Mouse (Mus musculus) MN1 (cell line): ENCODE data around the gene Olfr322.
A peak's percentile ranks its signal among the peaks of the same experiment; 100 is the strongest.
"Not testable (repeated sequence)": the region's sequence is repeated elsewhere in the genome, so short reads cannot be mapped to it uniquely, and the experiment has no call there.

Experiments
- DNase-seq: peaks from one replicate; pipeline ENCODE4 v3.0.0-alpha.2; 2016; ENCODE audit warnings: low spot score

The Olfr322 gene

DNA sequence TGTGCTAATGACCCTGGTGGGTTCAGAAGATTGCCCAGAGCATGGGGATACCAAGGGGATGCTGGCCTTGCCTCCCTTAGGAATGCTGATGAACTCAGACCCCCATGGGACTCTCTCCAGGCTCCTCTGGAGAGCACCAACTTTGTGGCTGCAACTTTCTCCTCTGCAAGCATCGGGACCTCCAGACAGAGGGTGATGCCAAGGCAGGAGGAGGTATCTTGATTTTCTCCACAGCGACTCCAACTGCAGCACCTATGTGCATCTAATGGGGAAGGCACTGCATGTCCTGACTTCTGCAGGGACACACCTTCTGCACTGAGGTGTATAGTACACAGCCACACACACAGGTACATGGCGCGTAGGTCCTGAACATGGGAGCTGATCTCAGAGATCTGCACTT, at the start of gene Olfr322:
Gene Olfr322 (plus strand): TSS at position 187 of the 400 bp plus-strand sequence.
- DNase-seq, result no peak

DNA sequence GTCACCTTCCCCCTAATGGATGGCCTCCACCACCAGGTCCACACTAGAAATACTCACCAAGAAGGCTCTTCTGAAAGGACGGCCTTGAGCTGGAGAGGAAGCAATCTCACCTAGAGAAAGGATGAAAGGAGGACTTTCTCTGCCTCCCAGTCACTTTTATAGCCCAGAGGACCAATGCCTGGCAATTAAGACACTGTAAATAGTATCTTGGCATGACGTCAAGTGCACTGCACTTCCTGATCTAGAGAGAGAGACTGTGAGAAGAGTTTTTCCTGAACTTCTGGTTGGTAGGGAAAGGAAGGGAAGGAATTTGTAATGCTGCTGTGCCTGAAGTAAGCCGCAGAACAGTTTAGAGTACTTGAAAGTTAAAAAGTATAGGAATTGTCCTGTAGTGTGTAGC, 45.2 kb upstream of the Olfr322 start:
- DNase-seq, result no peak

DNA sequence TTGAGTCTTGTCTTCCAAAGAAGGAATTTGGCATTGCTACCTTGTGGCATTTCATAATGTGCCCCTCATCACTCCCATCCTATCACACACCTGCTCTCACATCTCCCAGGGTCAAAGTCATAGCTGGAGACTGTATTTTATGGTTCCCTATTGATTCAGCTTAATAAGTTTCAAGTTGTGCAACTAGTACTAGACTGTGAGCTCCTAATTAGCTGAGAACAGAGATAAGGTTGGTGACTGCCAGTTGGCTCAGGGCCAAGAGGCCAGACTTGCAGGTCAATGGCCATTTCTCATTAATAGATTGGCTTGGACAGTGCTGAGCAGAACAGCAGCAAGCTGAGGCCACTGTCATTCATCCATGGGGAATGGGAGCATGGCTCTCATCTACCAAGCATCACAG, 44.1 kb upstream of the Olfr322 start:
- no peak for DNase-seq

DNA sequence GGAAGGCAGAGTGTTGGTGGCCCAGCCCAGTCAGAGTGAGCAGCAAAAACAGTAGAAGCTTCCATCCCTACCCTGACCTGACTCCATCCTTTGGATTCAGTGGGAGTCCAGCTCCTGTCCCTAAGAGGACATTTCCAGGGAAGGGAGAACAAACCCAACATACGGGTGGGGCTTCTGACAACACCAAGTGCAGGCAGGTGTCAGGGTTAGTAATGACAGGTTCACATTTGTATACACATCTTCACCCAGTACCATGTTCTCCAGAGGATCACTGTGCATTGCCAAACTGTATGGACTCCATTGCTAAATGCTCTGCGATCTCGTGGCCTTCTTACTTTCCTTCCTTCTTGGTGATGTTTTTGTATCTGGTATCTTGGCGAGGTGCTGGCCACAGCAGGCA, 42.6 kb upstream of the Olfr322 start, which contains the start of gene 2210407C18Rik:
Gene 2210407C18Rik (minus strand): TSS at position 101 of the 400 bp plus-strand sequence.
- no peak for DNase-seq

DNA sequence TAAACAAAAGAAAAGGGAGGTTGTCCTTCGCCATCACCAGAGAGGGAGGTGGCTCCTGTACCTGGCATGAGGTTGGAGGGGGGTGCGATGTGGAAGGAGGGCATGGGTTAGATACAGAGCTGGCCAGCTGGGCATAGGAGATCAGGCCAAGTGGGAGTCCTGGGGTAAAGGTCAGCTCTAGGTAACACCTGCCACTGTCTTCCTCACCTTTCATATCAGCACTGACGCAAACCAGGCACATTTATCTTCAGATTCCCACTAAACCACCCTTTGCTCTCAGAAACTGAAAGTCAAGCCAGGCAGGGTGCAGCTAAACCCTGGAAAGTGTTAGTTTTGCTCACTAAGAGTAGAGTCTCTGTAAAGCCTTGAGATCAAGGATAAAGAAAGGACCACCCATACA, 40.2 kb upstream of the Olfr322 start:
- no peak for DNase-seq

DNA sequence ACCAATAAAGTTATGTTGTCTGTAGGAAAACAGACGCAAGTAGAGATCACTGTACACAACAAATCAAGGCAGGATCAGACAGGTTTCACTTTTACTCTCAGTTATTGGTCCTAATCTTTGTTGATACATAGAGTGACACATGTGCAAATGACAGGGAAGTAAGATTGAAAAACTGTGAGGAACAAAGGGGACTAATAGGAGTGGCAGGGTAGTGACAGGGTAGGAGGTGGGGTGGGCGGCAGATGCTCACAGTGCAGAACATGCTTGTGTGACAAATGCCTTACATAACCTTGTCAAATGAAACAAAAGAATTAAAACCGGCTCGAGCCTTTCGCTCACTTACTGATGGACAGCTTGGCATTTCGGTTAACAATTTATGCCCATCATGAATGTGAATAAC, 39.8 kb upstream of the Olfr322 start:
- DNase-seq, result no peak

DNA sequence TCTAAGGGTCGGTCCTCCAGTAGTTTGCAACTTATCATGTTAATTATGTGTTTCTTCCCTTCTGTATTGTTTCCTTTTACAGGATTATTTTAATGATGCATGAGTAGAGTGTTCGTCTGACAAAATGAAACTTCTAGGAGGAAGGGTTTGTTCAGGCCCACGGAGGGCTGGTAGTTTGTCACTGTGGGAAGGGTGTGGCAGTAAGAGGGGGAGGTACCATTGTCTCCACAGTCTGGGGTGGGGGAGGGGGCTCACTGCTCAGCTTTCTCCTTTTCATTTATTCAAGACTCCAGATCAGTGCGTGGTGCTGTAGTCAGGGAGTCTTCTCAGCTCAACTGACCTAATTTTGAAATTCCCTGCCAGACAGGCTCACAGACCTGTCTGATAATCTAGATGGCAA, 32.4 kb upstream of the Olfr322 start:
- no peak for DNase-seq

DNA sequence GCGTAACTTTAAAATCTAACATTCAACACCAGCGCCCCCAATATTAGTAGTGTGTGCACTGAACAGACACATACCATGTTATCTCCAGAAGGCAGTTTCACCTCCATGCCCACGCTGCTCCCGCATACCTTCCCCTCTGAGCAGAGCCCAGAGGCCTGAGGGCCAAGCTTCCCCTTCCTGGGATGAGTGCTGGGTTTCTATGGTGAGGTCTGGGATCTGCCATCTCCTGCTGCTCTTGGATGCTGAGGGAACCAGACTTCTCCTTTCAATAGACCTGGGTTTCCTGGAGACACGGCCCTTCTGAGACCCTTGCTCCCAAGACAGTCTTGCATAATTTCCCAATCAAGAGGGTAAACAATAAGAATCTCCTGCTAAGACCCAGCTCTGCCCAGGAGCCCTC, 28.2 kb upstream of the Olfr322 start, which contains the start of gene Olfr323:
Gene Olfr323 (minus strand): TSS at position 101 of the 400 bp plus-strand sequence.
- no peak for DNase-seq

DNA sequence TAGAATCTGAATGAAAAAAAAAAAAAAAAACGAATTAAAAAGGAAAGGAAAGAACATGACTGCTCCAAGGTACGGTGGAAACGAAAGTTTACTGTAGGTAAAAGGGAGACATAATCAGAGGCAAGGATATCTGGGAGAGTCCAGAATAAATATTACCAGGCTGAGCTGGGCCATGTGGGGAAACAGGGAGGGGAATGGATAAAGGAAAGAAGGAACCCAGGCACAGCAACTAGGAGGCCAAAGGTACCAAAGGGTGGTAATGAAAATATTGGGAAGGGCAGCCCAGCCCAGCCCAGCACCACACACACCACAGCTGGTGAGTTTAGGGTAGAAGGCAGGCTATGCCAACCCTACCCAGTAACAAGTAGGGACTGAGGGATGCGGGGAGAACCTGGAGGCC, 23.7 kb upstream of the Olfr322 start:
- DNase-seq, result no peak

DNA sequence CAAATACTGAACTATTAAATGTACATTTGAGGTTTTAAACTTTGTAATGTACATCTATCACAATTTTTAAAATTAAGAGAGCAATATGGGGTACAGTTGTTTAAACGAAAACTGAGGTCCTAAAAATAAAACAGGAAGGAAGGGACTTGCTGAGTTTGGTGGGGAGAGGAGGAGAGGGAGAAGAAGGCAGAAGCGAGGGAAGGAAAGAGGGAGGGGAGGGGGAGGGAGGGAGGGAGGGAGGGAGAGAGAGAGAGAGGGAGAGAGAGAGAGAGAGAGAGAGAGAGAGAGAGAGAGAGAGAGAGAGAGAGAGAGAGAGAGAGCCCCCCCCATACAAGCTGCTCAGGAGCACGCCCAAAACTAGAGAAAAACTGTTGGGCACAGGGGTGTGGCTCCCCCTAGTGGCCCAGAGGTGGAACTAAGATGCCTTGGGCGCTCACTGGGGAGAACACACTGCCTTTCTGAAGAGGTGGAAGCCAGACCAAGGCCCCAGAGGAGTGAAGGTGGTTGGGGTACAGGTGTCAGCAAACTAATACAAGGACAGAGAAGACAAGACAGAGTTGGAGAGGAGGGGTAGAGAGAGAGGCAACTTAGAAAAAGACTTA, 22.1 kb upstream of the Olfr322 start:
- peak; percentile 32 for DNase-seq

DNA sequence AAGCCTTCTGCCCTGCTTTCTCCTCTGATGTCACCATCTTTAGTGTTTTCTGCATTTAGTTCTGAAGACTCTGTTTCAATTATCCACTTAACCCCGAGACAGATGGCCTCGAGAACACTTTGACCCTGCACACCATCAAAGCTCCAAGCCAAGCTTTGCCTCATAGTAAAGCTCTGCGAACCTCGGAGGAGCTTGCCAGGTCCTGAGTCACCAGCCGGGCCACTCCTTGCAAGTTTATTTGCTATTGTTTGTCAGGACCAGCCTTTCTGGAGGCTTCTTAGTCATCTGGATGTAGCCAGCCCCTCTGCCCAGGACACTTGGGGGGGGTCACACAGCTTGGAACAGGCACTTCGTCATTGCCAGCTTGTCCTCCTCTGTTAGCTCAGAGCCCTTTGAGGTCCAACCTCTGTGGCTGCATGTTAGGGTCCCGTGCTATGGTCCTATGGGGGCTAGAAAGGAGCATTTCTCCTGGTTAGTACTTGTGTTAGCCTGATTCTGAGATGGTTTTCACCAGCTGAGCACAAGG, 20.3 kb upstream of the Olfr322 start:
- DNase-seq, result no peak

DNA sequence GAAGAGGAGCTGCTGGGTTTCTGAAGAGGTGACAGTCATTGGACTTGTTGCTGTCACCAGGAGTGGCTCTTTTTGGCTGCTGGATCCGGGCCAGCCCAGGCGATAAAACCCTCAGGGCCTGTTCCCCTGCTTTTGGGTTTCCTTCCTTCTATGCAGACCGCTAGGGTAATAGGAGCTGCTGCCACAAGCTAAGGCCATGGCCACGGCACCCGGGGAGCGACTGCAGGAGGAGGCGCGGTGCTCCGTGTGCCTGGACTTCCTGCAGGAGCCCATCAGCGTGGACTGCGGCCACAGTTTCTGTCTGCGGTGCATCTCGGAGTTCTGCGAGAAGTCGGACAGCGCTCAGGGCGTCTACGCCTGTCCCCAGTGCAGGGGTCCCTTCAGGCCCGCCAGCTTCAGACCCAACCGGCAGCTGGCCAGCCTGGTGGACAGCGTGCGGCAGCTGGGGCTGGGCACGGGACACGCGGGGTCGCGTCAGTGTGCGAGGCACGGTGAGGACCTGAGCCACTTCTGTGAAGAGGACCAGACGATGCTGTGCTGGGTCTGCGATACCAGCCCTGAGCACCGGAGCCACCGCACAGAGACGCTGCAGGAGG, 18.2 kb upstream of the Olfr322 start, which contains the start of gene Trim58:
Gene Trim58 (plus strand): TSS at position 194 of the 596 bp plus-strand sequence.
- DNase-seq, result no peak

DNA sequence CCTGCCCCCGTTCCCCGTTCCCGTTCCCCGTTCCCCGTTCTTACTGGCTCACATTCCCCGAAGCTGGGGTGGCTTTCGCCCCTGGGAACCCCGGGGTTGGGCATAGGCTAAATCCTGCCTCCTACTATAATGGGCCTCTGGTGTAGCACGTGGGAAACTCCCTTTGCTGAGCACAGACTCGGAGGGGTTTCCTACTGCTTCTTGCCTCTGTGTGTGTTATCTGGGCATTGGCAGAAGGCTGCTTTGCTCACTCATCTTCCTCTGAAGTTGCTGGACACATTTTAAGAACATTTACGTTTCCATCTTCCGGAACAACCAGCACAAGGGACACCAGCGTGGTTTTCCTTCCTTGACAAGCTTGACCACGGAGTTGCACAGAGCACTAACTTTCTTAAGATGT, 17.5 kb upstream of the Olfr322 start:
- DNase-seq, result no peak

DNA sequence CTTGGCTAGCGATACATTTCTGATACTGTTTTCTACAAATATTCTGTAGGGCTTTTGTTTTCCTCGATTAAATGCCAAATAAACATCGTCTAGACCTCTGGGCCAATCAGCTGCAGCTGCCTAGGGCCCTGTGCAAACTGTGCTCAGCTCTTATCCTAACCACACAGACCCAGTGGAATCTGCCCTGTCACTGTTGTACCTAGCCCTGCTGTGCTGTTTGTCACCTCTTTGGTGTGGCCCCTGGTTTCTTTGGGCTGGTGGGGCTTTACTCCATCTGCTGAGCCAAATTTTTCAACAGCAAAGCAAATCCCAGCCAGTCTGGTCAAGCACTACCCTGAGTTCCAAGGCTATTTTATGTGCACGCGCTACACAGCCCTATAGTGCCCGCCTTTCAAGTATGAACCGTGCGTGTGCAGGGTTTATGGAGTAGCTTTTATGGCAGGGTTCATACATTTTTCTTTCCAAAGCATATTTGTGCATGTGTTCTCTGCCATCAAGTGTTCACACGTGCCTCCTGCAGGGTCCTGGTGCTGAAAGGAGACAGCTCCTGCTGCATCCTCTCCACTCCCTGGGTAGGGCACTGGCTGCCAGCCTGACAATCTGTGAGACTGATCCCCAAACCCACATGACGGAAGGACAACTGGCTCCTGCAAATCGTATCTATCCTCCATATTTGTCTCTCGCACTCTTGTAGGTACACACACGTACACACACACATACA, 16.8 kb upstream of the Olfr322 start:
- no peak for DNase-seq

DNA sequence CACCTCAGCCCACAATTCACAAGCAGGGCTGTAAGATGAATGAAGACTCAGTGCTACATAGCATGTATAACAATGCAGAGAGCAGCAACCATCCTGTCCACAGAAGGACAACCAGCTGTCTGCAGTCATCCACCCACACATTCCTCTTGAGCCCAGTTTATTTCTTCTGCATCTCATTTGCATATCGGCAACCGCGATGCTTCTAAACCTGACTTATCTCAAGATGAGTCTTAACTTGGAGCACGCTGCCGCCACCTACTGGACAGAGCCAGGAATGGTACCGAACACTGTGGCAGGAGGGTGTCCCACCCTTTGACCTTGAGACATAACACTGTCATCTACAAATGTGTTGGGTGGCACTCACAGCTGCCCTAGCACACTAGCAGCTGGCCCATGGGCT, 15.2 kb upstream of the Olfr322 start:
- peak; percentile 31 for DNase-seq

DNA sequence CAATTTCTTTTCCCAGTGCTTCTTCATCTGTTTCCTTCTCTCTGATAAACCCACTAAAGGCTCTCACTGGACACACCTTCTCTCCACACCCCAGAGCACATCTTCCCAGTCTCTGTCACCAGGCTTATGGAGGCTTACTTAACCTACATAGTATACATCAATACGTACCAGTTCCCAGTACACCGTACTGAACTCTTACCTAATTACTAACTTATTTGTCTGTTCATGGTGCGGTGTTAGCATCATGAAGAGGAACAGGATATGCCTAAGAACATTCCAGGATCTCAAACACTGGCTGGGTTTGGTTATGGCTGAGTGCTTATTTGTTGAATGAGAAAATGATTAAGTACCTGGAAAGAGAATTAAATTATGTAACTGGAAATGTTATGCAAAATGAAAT, 3.4 kb upstream of the Olfr322 start:
- DNase-seq, result no peak

DNA sequence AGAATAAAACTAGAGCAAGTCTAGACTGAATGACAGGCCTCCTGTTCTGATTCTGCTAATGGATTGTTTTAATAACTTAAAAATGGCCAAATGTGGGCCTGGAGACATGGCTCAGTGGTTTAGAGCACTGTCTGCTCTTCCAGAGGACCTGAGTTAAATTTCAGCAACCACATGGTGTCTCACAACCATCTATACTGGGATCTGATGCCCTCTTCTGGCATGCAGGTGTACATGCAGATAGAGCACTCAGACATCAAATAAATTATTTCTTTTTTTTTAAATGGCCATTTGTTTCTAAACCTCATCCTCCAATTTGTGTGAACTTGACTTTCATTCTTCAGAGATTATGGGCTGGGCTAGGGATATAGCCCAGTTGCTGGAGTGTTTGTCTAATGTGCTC, 10.7 kb downstream of the Olfr322 start:
- DNase-seq, result peak; percentile 2

DNA sequence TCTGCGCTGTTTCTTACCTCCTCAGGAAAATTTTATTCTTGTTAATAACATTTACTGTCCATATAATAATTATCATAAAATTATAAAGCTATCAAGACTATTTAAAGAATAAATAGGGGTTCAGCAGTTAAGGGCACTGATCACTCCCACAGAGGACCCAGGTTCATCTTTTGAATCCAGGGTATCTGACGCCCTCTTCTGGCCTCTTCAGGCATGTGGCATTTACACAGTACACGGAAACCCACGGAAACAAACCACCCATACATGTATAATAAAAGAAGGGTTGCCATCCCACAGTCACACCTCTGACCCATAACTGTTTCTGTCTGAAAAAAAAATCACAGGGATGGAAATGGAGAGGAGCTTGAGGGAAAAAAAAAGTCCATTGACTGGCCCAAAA, 13.2 kb downstream of the Olfr322 start:
- peak; percentile 3 for DNase-seq

DNA sequence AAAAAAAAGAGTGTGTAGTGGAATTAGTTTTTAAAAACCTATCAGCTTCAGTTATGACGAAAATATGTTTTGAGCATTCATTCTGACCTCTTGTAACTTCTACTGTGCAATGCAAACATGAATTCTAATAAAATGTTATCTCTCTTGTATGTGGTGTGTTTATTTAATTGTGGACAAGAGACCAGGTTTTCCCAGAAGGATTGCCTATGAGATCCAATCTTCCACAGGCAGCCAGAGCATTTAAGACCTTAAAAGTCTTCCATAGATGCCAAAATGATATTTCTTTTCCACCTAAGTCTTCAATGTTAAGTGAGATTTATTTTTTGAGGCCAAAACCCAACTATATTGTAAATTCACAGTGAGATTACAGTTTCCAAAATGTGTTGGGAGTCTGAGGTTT, 22.2 kb downstream of the Olfr322 start, which contains the start of gene Olfr320:
Gene Olfr320 (plus strand): TSS at position 301 of the 400 bp plus-strand sequence.
- DNase-seq, result peak; percentile 1

DNA sequence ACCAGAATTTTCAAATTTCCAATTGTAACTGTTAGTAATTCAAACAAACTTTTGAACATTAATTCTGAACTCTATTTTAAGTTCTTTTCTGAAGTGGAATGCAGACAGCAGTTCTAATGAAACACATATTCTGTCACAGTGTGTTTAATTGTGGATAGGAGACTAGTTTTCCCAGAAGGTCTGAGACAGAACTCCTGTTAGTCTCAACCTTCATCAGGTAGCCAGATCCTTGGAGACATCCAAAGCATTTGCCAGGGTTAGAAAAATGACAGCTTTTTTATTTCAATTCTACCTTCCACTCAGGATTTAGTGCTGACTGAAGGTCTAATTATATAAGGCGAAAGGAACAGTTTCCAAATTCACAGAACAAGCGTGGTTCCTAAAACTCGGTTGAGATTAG, 40.3 kb downstream of the Olfr322 start, which contains the start of gene Olfr319:
Gene Olfr319 (plus strand): TSS at position 301 of the 400 bp plus-strand sequence.
- DNase-seq, result no peak

DNA sequence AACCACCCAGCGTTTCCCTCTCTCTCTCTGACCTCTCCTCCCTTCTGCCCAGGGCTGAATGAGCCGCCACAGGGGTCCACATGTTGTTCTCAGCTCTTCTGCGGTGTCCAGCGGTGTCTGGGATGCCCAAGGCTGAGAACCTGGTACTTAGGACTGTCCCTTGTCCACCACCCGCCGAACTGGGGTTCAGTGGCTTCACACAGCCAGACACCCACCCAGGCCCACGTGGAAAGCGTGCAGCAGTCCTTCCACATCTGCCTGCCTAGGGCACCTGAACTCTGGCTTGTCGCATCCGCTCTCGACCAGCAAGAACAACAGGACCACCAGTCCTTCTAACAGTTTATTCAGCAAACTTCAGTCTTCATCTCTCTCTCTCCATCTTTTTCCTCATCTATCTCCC, 50.5 kb downstream of the Olfr322 start:
- no peak for DNase-seq

DNA sequence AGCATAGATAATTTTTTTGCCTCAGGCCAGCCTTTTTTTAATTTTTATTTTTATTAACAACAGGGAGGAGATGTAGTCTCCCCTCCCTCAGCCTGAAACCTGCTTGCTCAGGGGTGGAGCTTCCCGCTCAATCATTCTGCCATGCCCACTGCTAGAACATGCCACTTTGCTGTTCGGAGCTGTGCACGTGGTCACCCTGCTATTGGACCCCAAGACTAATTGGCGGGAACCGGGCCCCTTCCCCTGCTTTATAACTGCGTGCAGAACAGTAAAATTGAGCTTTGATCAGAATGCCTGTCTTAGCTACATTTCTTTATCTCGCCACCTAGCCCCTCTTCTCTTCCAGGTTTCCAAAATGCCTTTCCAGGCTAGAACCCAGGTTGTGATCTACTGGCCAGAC, 59.1 kb downstream of the Olfr322 start:
- not testable (repeated sequence) for DNase-seq
